24 mouse cellular contexts compared by ENCODE assay signal in genomic region chr17:33126257-33126656, GRCm38 (mm10). TPM values are rescaled to one million over a fixed set of nuclear protein-coding genes. Genes with fewer than 3 reads are reported as not detected.
DNase-seq lines count a peak whose midpoint lies in the region; ATAC-seq and TF ChIP-seq lines count a peak whose summit lies in the region.
"Had no signal": no experiment of that assay in that cellular context is flagged by ENCODE, and none has a peak within 500 bp of the region (broad histone marks: within the 10 kb centered on the region; RNA-seq: fewer than 3 reads in every experiment).

No protein-coding gene starts in this region.

- DNase-seq in adrenal gland, postnatal 25 days: peak; percentile 9
- DNase-seq in adrenal gland, postnatal 4 days (ENCODE audit: low spot score in 2 of 2): no peak
- peak; percentile 10 for DNase-seq in right cerebral cortex, adult 2 months (ENCODE audit: low spot score in 2 of 2)
- no peak for DNase-seq in right cerebral cortex, postnatal 14 days
- no peak for DNase-seq in kidney, adult 8-10 months
- DNase-seq: cerebellum, adult 18-20 months; cerebellum, adult 9-11 months; cerebellum, postnatal 36 days; gastrocnemius, postnatal 36 days; heart, adult 11 months; heart, postnatal 10 days; heart, postnatal 4 days had no signal

- H3K4me1 ChIP-seq in heart, embryonic 12.5 days (replicated peaks): no peaks in the 10 kb centered on the region
- H3K4me1 ChIP-seq: embryonic facial prominence, embryonic 13.5 days; forebrain, embryonic 12.5 days; hindbrain, embryonic 12.5 days had no signal

- H3K36me3 ChIP-seq in C2C12 (ENCODE audit: control insufficient read depth, insufficient read depth): no peaks in the 10 kb centered on the region
- no peaks in the 10 kb centered on the region for H3K36me3 ChIP-seq in heart, embryonic 12.5 days
- H3K36me3 ChIP-seq: embryonic facial prominence, embryonic 13.5 days; forebrain, embryonic 12.5 days; hindbrain, embryonic 12.5 days had no signal

- H3K27ac ChIP-seq in heart, embryonic 12.5 days (ENCODE audit: poor library complexity, severe bottlenecking): no peak overlapping the region
- H3K27ac ChIP-seq: embryonic facial prominence, embryonic 13.5 days; forebrain, embryonic 12.5 days; hindbrain, embryonic 12.5 days had no signal

- 51% methylated on average over 2 of the region's 2 CpGs for WGBS in heart, embryonic 12.5 days

- H3K4me2 ChIP-seq in heart, embryonic 12.5 days: no peak overlapping the region
- H3K4me2 ChIP-seq: embryonic facial prominence, embryonic 13.5 days; forebrain, embryonic 12.5 days; hindbrain, embryonic 12.5 days had no signal

- TF ChIP-seq CTCF in C2C12 (IDR thresholded peaks at IDR 0.05; ENCODE audit: control insufficient read depth, insufficient read depth, insufficient read length): no peak

- H3K9me3 ChIP-seq in heart, embryonic 12.5 days (replicated peaks): peaks cover 4% of the 10 kb centered on the region; the same call in 1 of the 2 replicates
- H3K9me3 ChIP-seq: embryonic facial prominence, embryonic 13.5 days; forebrain, embryonic 12.5 days; hindbrain, embryonic 12.5 days had no signal

- H3K79me2 ChIP-seq in C2C12 (ENCODE audit: control insufficient read depth, insufficient read depth): no peaks in the 10 kb centered on the region

- no peak overlapping the region for H3ac ChIP-seq in C2C12 (ENCODE audit: control insufficient read depth, insufficient read length, low read depth)

- H3K4me3 ChIP-seq in C2C12 (ENCODE audit: insufficient read depth, poor library complexity, severe bottlenecking): no peak overlapping the region
- H3K4me3 ChIP-seq in heart, embryonic 12.5 days: no peak overlapping the region
- H3K4me3 ChIP-seq: embryonic facial prominence, embryonic 13.5 days; forebrain, embryonic 12.5 days; hindbrain, embryonic 12.5 days had no signal

- no peaks in the 10 kb centered on the region for H3K27me3 ChIP-seq in C2C12 (ENCODE audit: control insufficient read depth, insufficient read depth, insufficient read length)
- no peaks in the 10 kb centered on the region for H3K27me3 ChIP-seq in heart, embryonic 12.5 days (replicated peaks)
- H3K27me3 ChIP-seq: embryonic facial prominence, embryonic 13.5 days; forebrain, embryonic 12.5 days; hindbrain, embryonic 12.5 days had no signal

- no peak overlapping the region for H3K9ac ChIP-seq in heart, embryonic 12.5 days
- H3K9ac ChIP-seq: embryonic facial prominence, embryonic 13.5 days; forebrain, embryonic 12.5 days; hindbrain, embryonic 12.5 days had no signal

- no peaks in the 10 kb centered on the region for H3K79me3 ChIP-seq in C2C12 (ENCODE audit: low read depth)

- ATAC-seq in heart, embryonic 12.5 days (ENCODE audit: insufficient number of reproducible peaks, low FRiP score): no peak
- ATAC-seq: forebrain, embryonic 16.5 days; hindbrain, embryonic 16.5 days; inflammation-experienced regulatory T-cells, adult 6 months; intestine, postnatal 0 days had no signal

TF ChIP-seq in C2C12, 6 proteins besides CTCF, POLR2A, EP300 and RAD21:
- no peak for TF ChIP-seq CEBPB (IDR thresholded peaks at IDR 0.05; ENCODE audit: low read depth)
- TF ChIP-seq FOSL1 (IDR thresholded peaks at IDR 0.05; ENCODE audit: insufficient read depth, low read length, poor library complexity, severe bottlenecking): peak; percentile 40
TF ChIP-seq in C2C12: peak in this region for 1.

RNA-seq across cellular contexts. Expression of gene Morc2b, which starts 13.2 kb away (rescaled TPM):
- not detected in 2 replicates for total RNA-seq in adrenal gland, postnatal 25 days (2021)
- total RNA-seq in adrenal gland, postnatal 4 days (2021): not detected
- polyA plus RNA-seq in C2C12 (2012; fragmentation: generic; extraction: Trizol): 0.04 TPM
- polyA plus RNA-seq in heart, embryonic 12.5 days (2016; fragmentation: Nextera tagmentation; extraction: Ambion mirVana): not detected in 2 replicates
- total RNA-seq: heart, postnatal 10 days had no signal
- polyA plus RNA-seq: embryonic facial prominence, embryonic 13.5 days; inflammation-experienced regulatory T-cells, adult 6 months; intestine, postnatal 0 days had no signal

RNA-seq across cellular contexts. Expression of gene Zfp563, which starts 37.1 kb away (rescaled TPM):
- total RNA-seq in adrenal gland, postnatal 25 days (2021): 12.0 and 12.6 TPM in 2 replicates
- 10 to 100 TPM; 11.1 to 12.2 TPM for total RNA-seq in adrenal gland, postnatal 4 days (2021)
- polyA plus RNA-seq in C2C12 (2012; fragmentation: generic; extraction: Trizol): 1.3 TPM
- polyA plus RNA-seq in heart, embryonic 12.5 days (2016; fragmentation: Nextera tagmentation; extraction: Ambion mirVana): 4.4 and 4.7 TPM in 2 replicates

RNA-seq across cellular contexts. Expression of gene Olfr55, which starts 42.0 kb away (rescaled TPM):
- total RNA-seq in adrenal gland, postnatal 25 days (2021): not detected in 2 replicates
- not detected for total RNA-seq in adrenal gland, postnatal 4 days (2021)
- polyA plus RNA-seq in C2C12 (2012; fragmentation: generic; extraction: Trizol): not detected
- not detected in 2 replicates for polyA plus RNA-seq in heart, embryonic 12.5 days (2016; fragmentation: Nextera tagmentation; extraction: Ambion mirVana)
- total RNA-seq: ES-E14; gastrocnemius, adult 8-10 months; gastrocnemius, postnatal 36 days; heart, postnatal 10 days; heart, postnatal 4 days had no signal
- polyA plus RNA-seq: forebrain, embryonic 12.5 days; forebrain, embryonic 16.5 days; heart, embryonic 14.5 days; hindbrain, embryonic 12.5 days; inflammation-experienced regulatory T-cells, adult 6 months; intestine, postnatal 0 days had no signal

RNA-seq across cellular contexts. Expression of gene 4921501E09Rik, which starts 58.4 kb away (rescaled TPM):
- total RNA-seq in adrenal gland, postnatal 25 days (2021): not detected in 2 replicates
- not detected for total RNA-seq in adrenal gland, postnatal 4 days (2021)
- polyA plus RNA-seq in C2C12 (2012; fragmentation: generic; extraction: Trizol): not detected
- polyA plus RNA-seq in heart, embryonic 12.5 days (2016; fragmentation: Nextera tagmentation; extraction: Ambion mirVana): not detected in 2 replicates
- total RNA-seq: ES-E14; gastrocnemius, adult 8-10 months; gastrocnemius, postnatal 36 days; heart, postnatal 10 days; heart, postnatal 4 days had no signal
- polyA plus RNA-seq: embryonic facial prominence, embryonic 13.5 days; forebrain, embryonic 12.5 days; forebrain, embryonic 16.5 days; heart, embryonic 14.5 days; hindbrain, embryonic 12.5 days; hindbrain, embryonic 16.5 days; inflammation-experienced regulatory T-cells, adult 6 months; intestine, postnatal 0 days had no signal

Comparison
In these comparisons a context has a peak if more than half of its experiments do, and no peak if none do; other contexts are left out.
1. DNase-seq: peak in adrenal gland, postnatal 25 days (single experiment) and right cerebral cortex, adult 2 months (2 of 2); none in adrenal gland, postnatal 4 days (0 of 2), right cerebral cortex, postnatal 14 days (single experiment) and kidney, adult 8-10 months (0 of 2).